Mouse (Mus musculus) gastrocnemius, postnatal 25 days (tissue): ENCODE measurements around the gene Borcs8. TPM values are rescaled to one million over a fixed set of nuclear protein-coding genes. Genes with fewer than 3 reads are reported as not detected.

Source experiments
- DNase-seq: peaks from one replicate; pipeline ENCODE4 v3.0.0; 2022
- long read RNA-seq, 2 experiments: library from polyadenylated mRNA; stranded (forward); transcript quantifications; one replicate each; pipeline ENCODE4 v2.0.0; 2021
- total RNA-seq, 2 experiments: library from RNA; stranded (reverse); gene quantifications; 1 replicate in 1 of 2; 2 replicates in 1 of 2; pipeline ENCODE4 v1.2.3; 2021

The Borcs8 gene
- total RNA-seq: 10 to 100 TPM; 14.6 to 16.6 TPM
- long read RNA-seq, experiment 1, transcript Borcs8-201 (6 exons, 810 nt): major isoform, 7 of 29 reads
- long read RNA-seq, experiment 1, transcript Borcs8-204 (4 exons, 756 nt): major isoform, 7 of 29 reads
- long read RNA-seq, experiment 1, partial matches to known transcripts: 3 of 29 reads
- long read RNA-seq, experiment 1, other reads (novel, unspliced or antisense): 11 of 29 reads
- long read RNA-seq, experiment 2, transcript Borcs8-201 (6 exons, 810 nt): major isoform, 15 of 25 reads
- long read RNA-seq, experiment 2, partial matches to known transcripts: 4 of 25 reads
- long read RNA-seq, experiment 2, other reads (novel, unspliced or antisense): 5 of 25 reads

DNA sequence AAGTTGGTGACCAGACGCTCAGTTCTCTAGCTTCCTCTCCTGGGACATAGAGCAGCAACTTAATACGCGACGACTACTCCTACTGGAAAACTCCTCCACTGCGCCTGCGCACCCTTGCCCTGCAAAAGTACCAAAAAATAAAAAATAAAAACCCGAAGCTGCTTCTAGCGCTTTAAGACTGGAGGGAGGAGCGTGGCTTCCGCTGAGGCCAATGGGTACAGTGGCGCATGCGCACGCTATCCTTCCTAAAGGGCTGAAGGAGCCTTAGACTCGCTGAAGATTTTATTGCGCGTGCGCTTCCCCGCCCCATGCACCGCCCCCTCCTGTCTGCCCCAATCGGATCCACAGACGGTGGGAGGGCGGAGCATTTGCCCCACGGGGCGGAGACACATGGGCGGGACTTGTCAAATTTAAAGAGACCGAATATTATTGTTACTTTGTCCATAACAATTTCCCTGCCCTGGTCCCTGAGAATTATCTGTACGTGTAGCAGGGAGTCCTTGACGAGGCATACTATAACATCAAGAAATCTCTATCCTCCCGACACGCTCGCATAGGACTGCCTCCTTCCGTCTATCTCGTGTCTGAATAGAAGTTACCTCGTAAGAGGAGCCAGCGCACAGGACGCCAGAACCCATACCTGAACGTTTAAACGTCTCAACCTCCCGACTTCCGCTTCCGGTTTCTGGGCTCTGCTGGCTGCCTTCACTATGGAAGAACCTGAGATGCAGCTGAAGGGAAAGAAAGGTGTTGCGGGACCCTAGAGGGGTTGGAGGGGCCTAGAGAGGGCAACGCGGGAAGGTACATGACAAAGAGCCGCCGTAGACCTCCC lies at the start of gene Borcs8, which contains the start of the genes Rfxank and Mef2b:
TSS of gene Borcs8 (plus strand) at position 474 of the 832 bp plus-strand sequence.
TSS of gene Rfxank (minus strand) at position 129 of the 832 bp plus-strand sequence.
TSS of gene Mef2b (plus strand) at position 686 of the 832 bp plus-strand sequence.
- DNase-seq: peak; percentile 99

GRCm38 (mm10) chr8:70092786-70093185 lies 46.5 kb upstream of the Borcs8 start:
- no peak for DNase-seq

DNA sequence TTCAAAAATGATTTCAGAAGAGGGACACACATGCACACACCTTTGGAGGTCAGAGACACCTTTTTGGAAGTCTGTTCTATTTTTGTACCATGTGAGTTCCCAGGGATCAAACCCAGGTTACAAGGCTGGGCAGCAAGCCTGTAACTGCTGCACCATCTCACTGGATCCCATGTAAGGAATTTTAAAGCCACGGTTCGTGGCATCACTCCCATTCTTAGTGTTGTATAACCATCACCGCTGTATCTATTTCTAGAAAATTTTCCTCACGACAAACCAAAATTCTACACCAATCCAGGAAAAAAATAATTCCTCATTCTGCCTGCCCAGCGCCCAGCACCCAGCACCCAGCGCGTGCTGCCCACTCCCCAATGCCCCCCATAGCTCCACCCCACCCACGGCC lies 40.0 kb upstream of the Borcs8 start:
- no peak for DNase-seq

DNA sequence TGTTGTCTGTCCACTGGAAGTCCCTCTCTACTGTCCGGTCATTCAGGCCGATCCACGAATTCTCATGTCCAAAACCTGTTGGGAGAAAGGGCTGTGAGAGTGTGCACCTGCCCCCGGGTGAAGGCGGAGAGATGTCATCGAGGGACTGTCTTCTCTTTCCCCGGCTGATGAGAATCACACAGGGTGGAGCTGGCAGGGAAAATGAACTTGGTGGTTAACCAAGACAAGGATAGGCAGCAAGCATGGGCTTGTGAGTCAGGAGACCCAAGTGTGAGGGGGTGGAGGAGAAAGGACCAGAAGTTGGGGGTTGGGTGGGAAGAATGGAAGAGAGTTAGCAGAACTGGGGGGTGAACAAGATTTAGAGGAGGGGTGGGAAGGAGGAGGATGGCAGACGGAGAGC lies 39.1 kb upstream of the Borcs8 start:
- DNase-seq: no peak

DNA sequence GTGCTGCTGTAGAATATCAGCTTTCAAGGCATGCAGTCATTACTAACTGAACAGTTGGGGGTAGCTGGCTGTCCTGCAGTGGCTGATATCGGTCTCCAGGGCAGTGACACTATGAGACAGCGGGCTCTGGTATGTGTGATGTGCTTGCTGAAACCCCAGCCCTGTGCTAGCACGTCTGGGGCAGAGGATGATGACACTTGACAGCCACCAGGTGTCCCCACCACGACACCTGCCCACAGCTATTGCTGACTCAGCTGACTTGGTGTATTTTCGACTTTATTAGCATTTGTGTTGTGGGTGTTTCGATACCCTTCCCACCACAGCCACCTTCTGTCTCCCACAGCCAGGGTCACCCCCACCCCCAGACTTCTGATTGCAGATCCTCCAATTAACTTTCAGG lies 34.8 kb upstream of the Borcs8 start:
- DNase-seq: no peak

DNA sequence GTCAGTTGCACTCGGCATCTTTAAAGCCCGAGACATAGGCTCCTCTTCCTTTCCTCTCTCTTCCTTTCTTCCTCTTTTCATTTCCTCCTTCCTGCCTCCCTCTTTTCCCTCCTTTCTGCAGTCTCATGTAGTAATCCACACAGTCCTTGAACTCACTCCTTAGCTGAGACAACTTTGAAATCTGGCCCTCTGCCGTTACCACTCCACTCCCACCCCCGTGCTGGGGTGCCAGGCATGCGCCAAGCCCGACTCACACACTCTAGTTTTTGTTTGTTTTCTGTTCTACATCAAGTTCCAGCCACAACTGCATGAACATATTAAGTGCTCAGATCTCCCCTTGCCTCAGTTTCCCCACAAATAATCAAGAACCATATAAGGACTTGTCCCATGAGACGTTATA lies 34.4 kb upstream of the Borcs8 start:
- no peak for DNase-seq

DNA sequence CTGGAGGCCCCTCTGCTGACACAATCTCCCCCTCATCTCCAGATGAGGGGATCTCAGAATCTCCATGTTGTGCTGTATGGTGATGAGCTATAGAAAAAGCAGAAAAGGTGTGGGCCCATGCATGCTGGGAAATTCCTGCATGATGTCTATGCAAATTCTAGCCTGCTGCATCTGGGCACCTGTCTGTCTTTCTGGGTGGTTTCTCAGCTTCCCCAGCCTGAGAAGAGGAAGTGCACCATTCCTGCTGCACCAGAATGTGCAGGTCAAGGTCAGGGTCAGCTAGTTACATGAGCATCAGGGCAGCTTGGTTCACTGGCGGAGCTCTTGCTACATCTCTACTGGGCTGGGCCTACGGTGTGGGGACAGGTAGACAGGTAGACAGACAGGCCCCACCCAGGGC lies 28.8 kb upstream of the Borcs8 start:
- DNase-seq: no peak

GRCm38 (mm10) chr8:70111192-70111795 lies 28.0 kb upstream of the Borcs8 start:
- DNase-seq: no peak

- no peak for DNase-seq
Measured at GRCm38 (mm10) chr8:70112401-70113016, 26.8 kb upstream of the Borcs8 start.

GRCm38 (mm10) chr8:70114488-70114887 lies 24.8 kb upstream of the Borcs8 start:
- no peak for DNase-seq

- DNase-seq: no peak
Measured at GRCm38 (mm10) chr8:70114892-70115291, 24.4 kb upstream of the Borcs8 start.

- no peak for DNase-seq
Measured at GRCm38 (mm10) chr8:70117611-70118010, 21.7 kb upstream of the Borcs8 start.

- no peak for DNase-seq
Measured at GRCm38 (mm10) chr8:70118726-70119700, 20.3 kb upstream of the Borcs8 start.

GRCm38 (mm10) chr8:70120667-70121066 lies 18.6 kb upstream of the Borcs8 start, which contains the start of gene Ncan:
TSS of gene Ncan (minus strand) at chr8:70120873.
- DNase-seq: no peak

DNA sequence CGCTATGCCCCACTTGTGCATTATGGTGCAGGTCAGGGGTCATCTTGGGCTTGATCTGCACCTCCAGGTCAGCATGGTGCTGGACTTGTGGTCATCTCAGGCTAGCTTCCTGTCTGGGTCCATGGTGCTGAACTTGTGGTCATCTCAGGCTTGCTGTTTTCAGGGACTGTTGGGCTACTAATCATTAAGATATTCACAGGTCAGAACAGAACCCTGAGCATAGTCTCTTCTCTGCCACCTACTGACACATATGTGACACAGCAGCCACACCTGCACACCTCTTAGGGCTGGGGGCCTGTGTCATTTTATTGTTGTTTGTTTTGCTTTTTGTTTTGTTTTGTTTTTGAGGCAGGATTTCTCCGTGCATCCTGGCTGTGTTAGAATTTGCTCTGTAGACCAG lies 16.4 kb upstream of the Borcs8 start:
- DNase-seq: no peak

DNA sequence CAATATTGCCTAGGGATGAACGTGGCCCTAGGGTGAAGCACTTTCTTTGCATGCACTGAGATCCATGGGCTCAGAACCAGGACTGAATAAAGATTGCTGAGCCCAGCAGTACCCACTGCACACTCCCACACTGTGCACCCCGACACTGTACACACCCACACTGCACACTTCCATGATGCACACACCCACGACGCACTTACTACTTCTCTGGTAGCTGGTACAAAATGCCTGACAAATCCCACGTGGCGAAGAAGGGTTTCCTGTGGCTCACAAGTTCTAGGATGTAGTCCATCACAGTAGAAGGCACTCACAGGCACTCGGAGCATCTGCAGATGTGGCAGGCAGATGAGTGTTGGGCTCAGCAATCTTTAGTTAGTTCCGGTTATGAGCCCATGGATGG lies 14.3 kb upstream of the Borcs8 start:
- DNase-seq: no peak

GRCm38 (mm10) chr8:70128435-70128834 lies 10.9 kb upstream of the Borcs8 start:
- peak; percentile 67 for DNase-seq

DNA sequence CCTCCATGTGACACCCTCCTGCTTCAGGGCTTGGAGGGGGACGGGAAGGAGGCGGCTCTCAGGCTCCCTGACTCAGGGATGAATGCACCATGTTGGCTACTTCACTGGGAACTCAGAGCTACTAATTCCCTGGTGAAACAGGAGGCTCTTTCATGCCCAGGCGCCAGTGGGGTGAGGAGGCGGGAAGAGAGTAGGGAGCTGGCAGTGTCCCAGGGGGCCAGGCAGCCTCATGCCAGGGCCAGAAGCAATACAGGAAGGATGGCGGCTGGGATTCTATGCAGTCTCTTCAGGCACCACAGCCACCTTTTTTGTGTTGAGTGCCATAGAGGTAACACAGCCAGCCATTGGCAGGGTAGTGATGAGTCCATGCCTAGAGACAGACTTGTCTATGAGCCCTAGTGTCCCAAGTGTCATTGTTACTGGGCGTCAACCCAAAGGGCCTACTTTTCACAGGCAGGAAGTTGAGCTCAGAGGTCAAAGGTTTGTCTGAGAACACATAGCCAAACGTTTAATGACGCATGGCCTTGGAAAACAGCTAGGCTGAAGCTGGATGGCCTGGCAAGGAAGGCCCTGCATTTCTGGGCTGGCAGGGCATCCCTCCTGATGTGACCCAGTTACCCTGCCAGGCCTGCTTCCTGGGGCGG lies 9.9 kb upstream of the Borcs8 start:
- peak; percentile 23 for DNase-seq

DNA sequence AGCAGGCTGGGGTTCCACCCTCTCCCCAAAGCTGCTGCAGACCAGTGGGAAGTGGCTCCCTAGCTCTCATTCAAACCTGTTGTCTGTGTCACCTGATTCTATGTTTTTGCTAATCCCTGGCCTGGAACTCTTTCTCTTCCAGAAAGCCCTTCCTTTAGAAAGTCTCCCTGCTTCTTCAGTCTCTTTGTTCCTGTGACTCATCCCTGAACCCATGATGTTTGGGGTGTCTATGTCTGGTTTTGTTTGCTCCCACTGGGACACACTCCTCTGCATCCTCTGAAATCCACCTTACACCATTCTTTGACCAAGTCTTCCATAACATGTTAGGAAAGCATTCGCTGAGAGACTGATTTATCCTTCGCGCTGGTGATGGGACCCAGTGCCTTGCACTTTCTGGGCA lies 9.2 kb upstream of the Borcs8 start:
- DNase-seq: no peak

- peak; percentile 76 for DNase-seq
Measured at GRCm38 (mm10) chr8:70131166-70131883, 8.0 kb upstream of the Borcs8 start, which contains the start of gene Nr2c2ap. TSS of gene Nr2c2ap (plus strand) at chr8:70131333.
